Mouse (Mus musculus): ENCODE results near the gene Ccdc110.

DNA sequence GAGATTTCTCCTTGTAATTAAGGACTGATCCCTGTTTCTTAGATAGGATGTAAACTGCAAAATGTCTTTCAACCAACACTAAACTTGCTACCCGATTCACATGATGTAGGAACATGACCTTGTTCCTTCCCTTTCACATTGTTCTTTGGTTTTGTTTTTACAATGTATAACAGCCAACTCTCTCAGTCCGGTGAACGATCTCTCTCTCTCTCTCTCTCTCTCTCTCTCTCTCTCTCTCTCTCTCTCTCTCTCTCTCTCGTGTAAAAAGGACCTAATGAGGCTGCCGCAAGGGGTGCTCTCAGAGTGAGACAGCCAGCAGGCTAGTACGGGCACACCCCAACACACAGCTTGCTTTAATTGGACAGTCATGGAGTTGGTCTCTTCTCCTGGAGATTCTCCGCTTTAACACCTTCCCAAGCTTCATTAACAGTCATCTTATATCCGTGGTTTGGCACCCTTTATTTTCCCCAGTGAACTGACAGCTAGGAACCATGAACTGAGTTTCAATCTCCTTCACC lies 39.6 kb downstream of the Ccdc110 start:
- no peak for TF ChIP-seq CTCF (IDR thresholded peaks at IDR 0.05; ENCODE audit: low read depth, low read length)
- no peak for TF ChIP-seq POLR2AphosphoS5 (IDR thresholded peaks at IDR 0.05; ENCODE audit: insufficient replicate concordance, low read depth, low read length)
- TF ChIP-seq GATA1 (IDR thresholded peaks at IDR 0.05; ENCODE audit: borderline replicate concordance, low read length) = no peak
- TF ChIP-seq TAL1 (conservative IDR thresholded peaks at IDR 0.05; ENCODE audit: low read depth, low read length) = no peak
